In the genomic region with DNA sequence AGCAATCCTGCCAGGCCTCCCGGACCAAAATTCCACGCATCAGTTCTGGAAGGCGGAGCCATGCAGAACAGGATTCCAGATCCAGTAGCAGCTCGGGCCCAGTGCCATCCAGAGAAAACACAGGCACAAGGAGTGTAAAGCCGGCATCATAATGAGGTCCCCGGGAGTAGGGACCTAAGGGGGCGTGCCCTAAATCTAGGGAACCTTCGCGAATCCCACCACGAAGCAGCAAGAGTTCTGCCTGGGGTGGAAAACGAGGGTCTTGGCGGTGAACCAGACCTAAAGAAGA, we compare ENCODE assay signal across 9 mouse cellular contexts. TPM values are rescaled to one million over a fixed set of nuclear protein-coding genes. Genes with fewer than 3 reads are reported as not detected.
DNase-seq lines count a peak whose midpoint lies in the region; ATAC-seq and TF ChIP-seq lines count a peak whose summit lies in the region.
"Had no signal": no experiment of that assay in that cellular context is flagged by ENCODE, and none has a peak within 500 bp of the region (broad histone marks: within the 10 kb centered on the region; RNA-seq: fewer than 3 reads in every experiment).

No protein-coding gene starts in this region.

- peak; percentile 1 for DNase-seq in thymus, postnatal 0 days (ENCODE audit: low spot score)
- no peak for DNase-seq in thymus, postnatal 4 days
- DNase-seq in hindbrain, embryonic 10.5 days (ENCODE audit: low spot score), result no peak
- no peak for DNase-seq in limb, embryonic 14.5 days (ENCODE audit: low spot score)
- DNase-seq in neural tube, embryonic 10.5 days (ENCODE audit: extremely low spot score, low spot score), result peak; percentile 30
- no peak for DNase-seq in left cerebral cortex, adult 11 months (ENCODE audit: low spot score)
- DNase-seq in cerebellum, adult 18-20 months, result no peak
- DNase-seq in spleen, postnatal 4 days (ENCODE audit: low spot score in 2 of 2), result no peak

- H3K27me3 ChIP-seq in hindbrain, embryonic 10.5 days (ENCODE audit: insufficient read depth, poor library complexity, severe bottlenecking), result peaks cover 79% of the 10 kb centered on the region
- peaks cover 47% of the 10 kb centered on the region for H3K27me3 ChIP-seq in limb, embryonic 14.5 days (ENCODE audit: control insufficient read depth, insufficient read depth, low read length)

- H3K9ac ChIP-seq in limb, embryonic 14.5 days (ENCODE audit: low read depth, low read length, severe bottlenecking), result no peak overlapping the region

- peaks cover 4% of the 10 kb centered on the region; the same call in 1 of the 2 replicates for H3K9me3 ChIP-seq in hindbrain, embryonic 10.5 days
- no peaks in the 10 kb centered on the region for H3K9me3 ChIP-seq in limb, embryonic 14.5 days (ENCODE audit: control insufficient read depth, low read length)

- 5% methylated on average over 12 of the region's 12 CpGs for WGBS in hindbrain, embryonic 10.5 days
- WGBS in limb, embryonic 14.5 days, result 4% methylated on average over 12 of the region's 12 CpGs

- peak overlapping the region; percentile 94 for H3K4me2 ChIP-seq in limb, embryonic 14.5 days (replicated peaks; ENCODE audit: low read depth, low read length, severe bottlenecking)

- no peak overlapping the region for H3K27ac ChIP-seq in hindbrain, embryonic 10.5 days
- no peak overlapping the region for H3K27ac ChIP-seq in limb, embryonic 14.5 days (replicated peaks; ENCODE audit: low read depth, low read length)

- ATAC-seq in limb, embryonic 14.5 days (ENCODE audit: low FRiP score, low read depth), result no peak
- ATAC-seq: Patski had no signal

- H3K36me3 ChIP-seq in hindbrain, embryonic 10.5 days, result no peaks in the 10 kb centered on the region
- no peaks in the 10 kb centered on the region for H3K36me3 ChIP-seq in limb, embryonic 14.5 days (ENCODE audit: control insufficient read depth, insufficient read depth, low read length)

- H3K4me1 ChIP-seq in hindbrain, embryonic 10.5 days (replicated peaks), result peaks cover 55% of the 10 kb centered on the region
- peaks cover 50% of the 10 kb centered on the region for H3K4me1 ChIP-seq in limb, embryonic 14.5 days (ENCODE audit: control insufficient read depth, insufficient read depth, low read length)

- TF ChIP-seq POLR2A in limb, embryonic 14.5 days (IDR thresholded peaks at IDR 0.05; ENCODE audit: borderline replicate concordance, extremely low read depth, insufficient read depth, insufficient read length), result no peak

- H3K4me3 ChIP-seq in hindbrain, embryonic 10.5 days, result peak overlapping the region; percentile 66
- peak overlapping the region; percentile 61 for H3K4me3 ChIP-seq in limb, embryonic 14.5 days (replicated peaks; ENCODE audit: low read length)

RNA-seq across cellular contexts. Expression of a gene that starts 0.8 kb away (rescaled TPM):
- polyA plus RNA-seq in thymus, postnatal 0 days (2015; fragmentation: Nextera tagmentation; extraction: Ambion mirVana), result 11.2 and 12.8 TPM in 2 replicates
- 1.3 and 1.5 TPM in 2 replicates for polyA plus RNA-seq in hindbrain, embryonic 10.5 days (2016; fragmentation: Nextera tagmentation; extraction: Ambion mirVana)
- polyA plus RNA-seq in limb, embryonic 14.5 days (2012; rRNA removed), result 1.8 TPM in 2 replicates
- 5.4 and 5.9 TPM in 2 replicates for polyA plus RNA-seq in limb, embryonic 14.5 days (2014; fragmentation: Nextera tagmentation; extraction: Ambion mirVana)

RNA-seq across cellular contexts. Expression of a gene that starts 2.9 kb away (rescaled TPM):
- 0.65 and 0.84 TPM in 2 replicates for polyA plus RNA-seq in thymus, postnatal 0 days (2015; fragmentation: Nextera tagmentation; extraction: Ambion mirVana)
- 0.76 and 1.8 TPM in 2 replicates for polyA plus RNA-seq in hindbrain, embryonic 10.5 days (2016; fragmentation: Nextera tagmentation; extraction: Ambion mirVana)
- 17.2 and 17.5 TPM in 2 replicates for polyA plus RNA-seq in limb, embryonic 14.5 days (2012; rRNA removed)
- polyA plus RNA-seq in limb, embryonic 14.5 days (2014; fragmentation: Nextera tagmentation; extraction: Ambion mirVana), result 2.2 and 3.4 TPM in 2 replicates

RNA-seq across cellular contexts. Expression of a gene that starts 8.9 kb away (rescaled TPM):
- polyA plus RNA-seq in thymus, postnatal 0 days (2015; fragmentation: Nextera tagmentation; extraction: Ambion mirVana), result 3.2 and 3.4 TPM in 2 replicates
- polyA plus RNA-seq in hindbrain, embryonic 10.5 days (2016; fragmentation: Nextera tagmentation; extraction: Ambion mirVana), result 1.6 and 2.2 TPM in 2 replicates
- 69.4 and 81.0 TPM in 2 replicates for polyA plus RNA-seq in limb, embryonic 14.5 days (2012; rRNA removed)
- 14.1 and 19.0 TPM in 2 replicates for polyA plus RNA-seq in limb, embryonic 14.5 days (2014; fragmentation: Nextera tagmentation; extraction: Ambion mirVana)

RNA-seq across cellular contexts. Expression of a gene that starts 10.5 kb away (rescaled TPM):
- not detected in 2 replicates for polyA plus RNA-seq in thymus, postnatal 0 days (2015; fragmentation: Nextera tagmentation; extraction: Ambion mirVana)
- not detected in 2 replicates for polyA plus RNA-seq in hindbrain, embryonic 10.5 days (2016; fragmentation: Nextera tagmentation; extraction: Ambion mirVana)
- polyA plus RNA-seq in limb, embryonic 14.5 days (2012; rRNA removed), result not detected in 2 replicates
- polyA plus RNA-seq in limb, embryonic 14.5 days (2014; fragmentation: Nextera tagmentation; extraction: Ambion mirVana), result not detected in 2 replicates
- polyA plus RNA-seq: Patski had no signal

RNA-seq across cellular contexts. Expression of a gene that starts 13.7 kb away (rescaled TPM):
- not detected in 2 replicates for polyA plus RNA-seq in thymus, postnatal 0 days (2015; fragmentation: Nextera tagmentation; extraction: Ambion mirVana)
- polyA plus RNA-seq in hindbrain, embryonic 10.5 days (2016; fragmentation: Nextera tagmentation; extraction: Ambion mirVana), result not detected in 2 replicates
- not detected in 2 replicates for polyA plus RNA-seq in limb, embryonic 14.5 days (2012; rRNA removed)
- not detected in 2 replicates for polyA plus RNA-seq in limb, embryonic 14.5 days (2014; fragmentation: Nextera tagmentation; extraction: Ambion mirVana)
- polyA plus RNA-seq: Patski had no signal

Comparison
In these comparisons a context has a peak if more than half of its experiments do, and no peak if none do; other contexts are left out.
1. DNase-seq: peak in thymus, postnatal 0 days (single experiment) and neural tube, embryonic 10.5 days (single experiment); none in thymus, postnatal 4 days (single experiment), hindbrain, embryonic 10.5 days (single experiment), limb, embryonic 14.5 days (single experiment), left cerebral cortex, adult 11 months (single experiment), cerebellum, adult 18-20 months (0 of 2) and spleen, postnatal 4 days (0 of 2).